Mouse (Mus musculus): ENCODE results near the gene Hpcal1. TPM values are rescaled to one million over a fixed set of nuclear protein-coding genes. Genes with fewer than 3 reads are reported as not detected.
"Not testable (repeated sequence)": the region's sequence is repeated elsewhere in the genome, so short reads cannot be mapped to it uniquely, and the experiment has no call there.

Gene Hpcal1
- polyA plus RNA-seq, 1 experiment from 2014 or later = 16.0 TPM

DNA sequence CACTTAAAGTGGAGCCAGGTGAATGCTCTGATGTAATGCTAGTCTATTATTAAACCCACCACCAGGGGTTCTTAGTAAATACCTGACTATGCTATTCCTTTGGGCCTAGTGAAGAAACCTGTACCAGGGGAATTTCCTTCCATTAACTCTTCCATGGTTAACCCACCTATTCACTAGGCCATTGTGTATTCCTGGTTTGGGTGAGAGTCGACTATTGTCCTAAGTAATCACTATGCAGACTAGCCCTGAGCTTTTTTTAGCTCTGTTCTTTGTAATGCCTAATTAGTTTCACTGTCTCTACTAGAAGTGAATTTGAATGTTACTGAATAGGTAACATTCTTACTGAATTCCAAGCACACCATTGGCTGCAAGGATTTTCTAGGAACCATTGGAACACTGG, 144.6 kb downstream of the Hpcal1 start:
- not testable (repeated sequence) for H3K4me2 ChIP-seq; ATAC-seq (ENCODE audit: low read depth); H3K4me3 ChIP-seq (replicated peaks); H3K36me3 ChIP-seq; H3K27ac ChIP-seq; DNase-seq; H3K4me1 ChIP-seq (replicated peaks); H3K9ac ChIP-seq; H3K27me3 ChIP-seq; H3K9me3 ChIP-seq (replicated peaks)
- 74% methylated on average over 1 of the region's 1 CpGs for WGBS (ENCODE audit: insufficient replicate concordance)

Other genes with a start within 250 kb of the Hpcal1 start
- gene Odc1, start 146.1 kb upstream of the Hpcal1 start, polyA plus RNA-seq (2015; fragmentation: Nextera tagmentation; extraction: Ambion mirVana) = 465 and 535 TPM in 2 replicates